Mouse (Mus musculus) MEL (cell line): ENCODE measurements around the gene Zc3hav1l. TPM values are rescaled to one million over a fixed set of nuclear protein-coding genes. Genes with fewer than 3 reads are reported as not detected.

ENCODE experiments used
- DNase-seq: peaks from one replicate; pipeline ENCODE4 v3.0.0; 2011; ENCODE audit warnings: low read depth, low spot score
- H3K27ac ChIP-seq: 2 replicates; pipeline ENCODE4 v1.5.1; 2012; ENCODE audit warnings: low read depth, mild to moderate bottlenecking, control low read depth, low read length, moderate library complexity; ENCODE audit not compliant: control insufficient read depth
- H3K27me3 ChIP-seq, 2 experiments: fragments of 150-350 bp in 1 of 2; sonication (generic) in 1 of 2; 2 replicates each; pipeline ENCODE4 v1.6.1; 2012; ENCODE audit warnings: low read length in 2 of 2, mild to moderate bottlenecking in 2 of 2, improper control_type of control experiment in 1 of 2, moderate library complexity in 1 of 2; ENCODE audit not compliant: insufficient read depth in 2 of 2, control insufficient read depth in 1 of 2
- H3K36me3 ChIP-seq, 2 experiments: 2 replicates each; pipeline ENCODE4 v1.6.1; 2012 to 2014; ENCODE audit warnings: low read length in 2 of 2, improper control_type of control experiment in 1 of 2, inconsistent platforms in 1 of 2, mild to moderate bottlenecking in 1 of 2; ENCODE audit not compliant: insufficient read depth in 2 of 2, control insufficient read depth in 1 of 2
- H3K4me1 ChIP-seq, 2 experiments: fragments of 150-350 bp in 1 of 2; sonication (generic) in 1 of 2; 2 replicates each; pipeline ENCODE4 v1.6.1; 2012; ENCODE audit warnings: low read length in 2 of 2, improper control_type of control experiment in 1 of 2, mild to moderate bottlenecking in 1 of 2; ENCODE audit not compliant: insufficient read depth in 2 of 2, control insufficient read depth in 1 of 2
- H3K4me3 ChIP-seq, 2 experiments: fragments of 150-350 bp in 1 of 2; sonication (generic) in 1 of 2; 2 replicates each; pipeline ENCODE4 v1.5.1; 2012; ENCODE audit warnings: low read depth in 2 of 2, low read length in 2 of 2, mild to moderate bottlenecking in 2 of 2, moderate library complexity in 2 of 2, control low read depth in 1 of 2, improper control_type of control experiment in 1 of 2; ENCODE audit not compliant: control insufficient read depth in 1 of 2, insufficient read depth in 1 of 2
- H3K79me2 ChIP-seq: 2 replicates; pipeline ENCODE4 v1.6.1; 2012; ENCODE audit warnings: mild to moderate bottlenecking, low read length, moderate library complexity; ENCODE audit not compliant: control insufficient read depth, poor library complexity, insufficient read depth
- H3K9ac ChIP-seq: 2 replicates; pipeline ENCODE4 v1.6.1; 2012; ENCODE audit warnings: low read depth, mild to moderate bottlenecking, control low read depth, low read length, moderate library complexity; ENCODE audit not compliant: control insufficient read depth, poor library complexity, severe bottlenecking
- H3K9me3 ChIP-seq: fragments of 150-350 bp; sonication (generic); replicated peaks from 2 replicates; pipeline ENCODE4 v1.6.1; 2012; ENCODE audit warnings: mild to moderate bottlenecking, low read length, improper control_type of control experiment, moderate library complexity; ENCODE audit not compliant: insufficient read depth
- CTCF ChIP-seq, 3 experiments: IDR thresholded peaks in 2 of 3; conservative IDR thresholded peaks in 1 of 3; 2 replicates each; pipeline ENCODE4 v1.5.1; 2011 to 2012; ENCODE audit warnings: low read length in 3 of 3, low read depth in 2 of 3, mild to moderate bottlenecking in 2 of 3, improper control_type of control experiment in 1 of 3, inconsistent platforms in 1 of 3, mixed read lengths in 1 of 3, moderate library complexity in 1 of 3; ENCODE audit not compliant: control insufficient read depth in 1 of 3, insufficient read depth in 1 of 3, poor library complexity in 1 of 3, severe bottlenecking in 1 of 3
- ELF1 ChIP-seq: IDR thresholded peaks from 2 replicates; pipeline ENCODE4 v1.6.1; 2014; ENCODE audit warnings: low read depth, mild to moderate bottlenecking, inconsistent platforms, low read length, improper control_type of control experiment, moderate library complexity
- ETS1 ChIP-seq: IDR thresholded peaks from 2 replicates; pipeline ENCODE4 v1.6.1; 2012; ENCODE audit warnings: low read depth, mild to moderate bottlenecking, inconsistent platforms, low read length, improper control_type of control experiment, moderate library complexity
- HCFC1 ChIP-seq: IDR thresholded peaks from 2 replicates; pipeline ENCODE4 v1.6.1; 2012; ENCODE audit warnings: low read depth, mild to moderate bottlenecking, inconsistent platforms, low read length, improper control_type of control experiment, moderate library complexity
- KAT2A ChIP-seq: conservative IDR thresholded peaks from 2 replicates; pipeline ENCODE4 v1.6.1; 2012; ENCODE audit warnings: low read depth, low read length, improper control_type of control experiment, inconsistent platforms
- MAFK ChIP-seq: IDR thresholded peaks from 2 replicates; pipeline ENCODE4 v1.6.1; 2011; ENCODE audit warnings: low read depth, mild to moderate bottlenecking, low read length, improper control_type of control experiment, borderline replicate concordance
- MAX ChIP-seq: IDR thresholded peaks from 2 replicates; pipeline ENCODE4 v1.6.1; 2011; ENCODE audit warnings: low read length, improper control_type of control experiment
- POLR2AphosphoS2 ChIP-seq: IDR thresholded peaks from 2 replicates; pipeline ENCODE4 v1.6.1; 2011; ENCODE audit warnings: low read length, improper control_type of control experiment
- RAD21 ChIP-seq: IDR thresholded peaks from 2 replicates; pipeline ENCODE4 v1.6.1; 2011; ENCODE audit warnings: mild to moderate bottlenecking, low read depth, low read length, improper control_type of control experiment
- SIN3A ChIP-seq: IDR thresholded peaks from 2 replicates; pipeline ENCODE4 v1.6.1; 2012; ENCODE audit warnings: low read length, improper control_type of control experiment, inconsistent platforms
- TAL1 ChIP-seq: IDR thresholded peaks from 2 replicates; pipeline ENCODE4 v1.6.1; 2012; ENCODE audit warnings: mild to moderate bottlenecking, inconsistent platforms, low read length, moderate library complexity, mixed read lengths
- USF1 ChIP-seq: IDR thresholded peaks from 2 replicates; pipeline ENCODE4 v1.6.1; 2014; ENCODE audit warnings: low read depth, mild to moderate bottlenecking, inconsistent platforms, low read length, improper control_type of control experiment, moderate library complexity
- ZKSCAN1 ChIP-seq: IDR thresholded peaks from 2 replicates; pipeline ENCODE4 v1.6.1; 2012; ENCODE audit warnings: low read depth, mild to moderate bottlenecking, inconsistent platforms, low read length, improper control_type of control experiment, moderate library complexity
- ZMIZ1 ChIP-seq: IDR thresholded peaks from 2 replicates; pipeline ENCODE4 v1.6.1; 2012; ENCODE audit warnings: low read depth, mild to moderate bottlenecking, inconsistent platforms, low read length, improper control_type of control experiment, moderate library complexity
- polyA plus RNA-seq, 2 experiments: library from polyadenylated mRNA; stranded (reverse) in 1 of 2; unstranded in 1 of 2; fragments of >175 nt in 1 of 2; fragments of >200 nt in 1 of 2; gene quantifications; 2 replicates each; pipeline versions ENCODE4 v1.2.1 to v1.2.4; 2012; ENCODE audit warnings: low replicate concordance in 2 of 2, low read depth in 1 of 2; ENCODE audit not compliant: insufficient read length in 2 of 2, insufficient read depth in 1 of 2, missing spikeins in 1 of 2
- total RNA-seq: library from RNA; depleted of rRNA; stranded (reverse); fragments of 300-350 nt; gene quantifications from 2 replicates; pipeline ENCODE4 v1.2.3, GENCODE M21; 2012

Gene Zc3hav1l
- total and polyA plus RNA-seq, 3 experiments, result 2.0 to 5.8 TPM; not detected in 1

- TF ChIP-seq USF1 (no peak), KAT2A (no peak), SIN3A (no peak), MAX (no peak), TAL1 (no peak), ELF1 (no peak), CTCF (IDR thresholded peaks at IDR 0.05 in 2 of 3, conservative IDR thresholded peaks at IDR 0.05 in 1 of 3; ENCODE audit: control insufficient read depth in 1 of 3, insufficient read depth in 1 of 3, low read depth in 2 of 3, low read length in 3 of 3, poor library complexity in 1 of 3, severe bottlenecking in 1 of 3) (peak in 2 of 3 experiments; percentile 6 to 52; a peak in 4 of 6 replicates)
- Histone ChIP-seq H3K27me3 (no peaks in the 10 kb centered on the region), H3K27ac (no peak overlapping the region), H3K36me3 (peaks cover 22 to 47% of the 10 kb centered on the region in 2 experiments), H3K9ac (no peak overlapping the region), H3K9me3 (no peaks in the 10 kb centered on the region), H3K4me3 (no peak overlapping the region), H3K4me1 (peaks cover 7 to 15% of the 10 kb centered on the region in 2 experiments), H3K79me2 (peaks cover 10% of the 10 kb centered on the region)
- DNase-seq, result no peak
Measured at GRCm38 (mm10) chr6:38337166-38337705, 38.2 kb upstream of the Zc3hav1l start.

GRCm38 (mm10) chr6:38335264-38335663 is 36.2 kb upstream of the Zc3hav1l start:
- no peak overlapping the region for H3K4me3 ChIP-seq
- TF ChIP-seq MAFK, result no peak
- no peak for TF ChIP-seq SIN3A
- TF ChIP-seq HCFC1, result no peak
- TF ChIP-seq ETS1, result no peak
- TF ChIP-seq CTCF (IDR thresholded peaks at IDR 0.05 in 2 of 3, conservative IDR thresholded peaks at IDR 0.05 in 1 of 3; ENCODE audit: control insufficient read depth in 1 of 3, insufficient read depth in 1 of 3, low read depth in 2 of 3, low read length in 3 of 3, poor library complexity in 1 of 3, severe bottlenecking in 1 of 3), result no peak
- no peak for TF ChIP-seq KAT2A
- TF ChIP-seq POLR2AphosphoS2, result no peak
- TF ChIP-seq ZMIZ1, result no peak
- peaks cover 14 to 48% of the 10 kb centered on the region in 2 experiments for H3K36me3 ChIP-seq
- no peak overlapping the region for H3K9ac ChIP-seq
- H3K79me2 ChIP-seq, result peaks cover 6% of the 10 kb centered on the region
- no peaks in the 10 kb centered on the region for H3K27me3 ChIP-seq
- H3K27ac ChIP-seq, result no peak overlapping the region
- H3K9me3 ChIP-seq, result no peaks in the 10 kb centered on the region
- DNase-seq, result no peak
- peaks cover 4 to 8% of the 10 kb centered on the region in 2 experiments for H3K4me1 ChIP-seq

GRCm38 (mm10) chr6:38326596-38326995 is 27.5 kb upstream of the Zc3hav1l start:
- Histone ChIP-seq H3K36me3 (peaks cover 0 to 71% of the 10 kb centered on the region in 2 experiments; a peak in 2 of 4 replicates), H3K9me3 (no peaks in the 10 kb centered on the region), H3K27me3 (no peaks in the 10 kb centered on the region), H3K4me1 (no peaks in the 10 kb centered on the region), H3K9ac (no peak overlapping the region), H3K27ac (no peak overlapping the region), H3K79me2 (no peaks in the 10 kb centered on the region), H3K4me3 (no peak overlapping the region)
- no peak for DNase-seq
- peak; percentile 20 for TF ChIP-seq RAD21
- no peak for TF ChIP-seq ZKSCAN1
- TF ChIP-seq CTCF (IDR thresholded peaks at IDR 0.05 in 2 of 3, conservative IDR thresholded peaks at IDR 0.05 in 1 of 3; ENCODE audit: control insufficient read depth in 1 of 3, insufficient read depth in 1 of 3, low read depth in 2 of 3, low read length in 3 of 3, poor library complexity in 1 of 3, severe bottlenecking in 1 of 3), result peak; percentile 35 to 60 (median 43)
